Mouse (Mus musculus): ENCODE results near the gene Rbm43. TPM values are rescaled to one million over a fixed set of nuclear protein-coding genes. Genes with fewer than 3 reads are reported as not detected.
A peak's percentile ranks its signal among the peaks of the same experiment; 100 is the strongest.

Gene Rbm43
- polyA plus RNA-seq, 1 experiment from 2014 or later: 23.4 TPM

DNA sequence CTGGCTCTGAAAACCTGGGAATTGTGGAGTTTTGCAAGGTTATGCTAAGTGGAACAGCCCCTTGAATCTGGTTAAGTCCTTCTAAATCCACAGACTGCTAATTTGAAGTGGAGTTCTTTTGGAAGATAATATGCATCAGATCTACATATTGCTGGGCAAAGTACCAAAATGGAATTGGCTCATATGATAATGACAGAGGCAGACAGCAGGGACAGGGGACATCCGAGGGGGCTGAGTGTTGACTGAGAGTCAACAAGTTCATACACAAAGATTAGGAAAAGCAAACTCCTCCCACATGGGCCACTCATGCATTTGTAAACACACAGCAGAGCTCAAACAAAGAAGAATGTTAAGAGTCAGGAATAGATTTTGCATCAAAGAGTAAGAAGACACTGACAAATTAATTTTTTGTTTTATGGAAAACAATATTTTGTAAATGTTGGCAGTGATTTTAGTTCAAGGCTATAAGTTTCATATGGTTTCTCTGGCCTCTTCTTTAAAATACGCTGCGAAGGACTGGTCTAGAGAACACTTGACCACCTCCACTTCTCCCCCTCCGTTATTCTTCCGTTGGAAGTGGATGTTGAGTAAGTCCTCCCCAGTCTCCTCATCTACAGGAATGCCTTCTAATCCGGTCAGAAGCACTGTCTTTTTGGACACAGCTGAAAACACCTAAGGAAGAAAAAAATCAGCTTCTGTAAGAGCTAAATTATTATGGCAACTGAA lies 13.3 kb upstream of the Rbm43 start:
- Histone ChIP-seq H3K4me3 (replicated peaks) (no peak overlapping the region), H3K4me1 (replicated peaks) (no peaks in the 10 kb centered on the region), H3K27ac (no peak overlapping the region), H3K4me2 (no peak overlapping the region), H3K9me3 (replicated peaks) (no peaks in the 10 kb centered on the region), H3K36me3 (no peaks in the 10 kb centered on the region), H3K9ac (no peak overlapping the region), H3K27me3 (no peaks in the 10 kb centered on the region)
- no peak for ATAC-seq (ENCODE audit: low read depth)
- no peak for DNase-seq
- 71% methylated on average over 6 of the region's 6 CpGs for WGBS (ENCODE audit: insufficient replicate concordance)

DNA sequence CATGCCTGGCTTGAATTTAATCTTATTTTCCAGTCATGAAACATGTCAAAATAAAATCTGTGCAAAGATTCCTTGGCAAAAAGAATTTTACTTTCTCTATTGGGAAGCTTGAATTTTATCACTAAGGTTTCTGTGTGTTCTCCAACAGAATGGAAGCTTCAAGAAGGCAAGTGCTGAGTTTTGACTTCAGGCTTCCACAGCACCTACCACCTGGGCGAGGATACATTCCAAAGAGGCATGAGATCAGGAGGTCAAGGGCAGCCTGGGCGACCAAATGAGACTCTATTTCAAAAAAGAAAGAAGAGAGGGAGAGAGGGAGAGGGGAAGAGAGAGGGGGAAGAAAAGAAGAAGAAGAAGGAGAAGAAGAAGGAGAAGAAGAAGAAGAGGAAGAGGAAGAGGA lies 10.8 kb upstream of the Rbm43 start:
- Histone ChIP-seq H3K36me3 (no peaks in the 10 kb centered on the region), H3K4me2 (no peak overlapping the region), H3K27me3 (no peaks in the 10 kb centered on the region), H3K4me1 (replicated peaks) (peaks cover 11% of the 10 kb centered on the region), H3K27ac (no peak overlapping the region), H3K4me3 (replicated peaks) (no peak overlapping the region), H3K9me3 (replicated peaks) (no peaks in the 10 kb centered on the region), H3K9ac (no peak overlapping the region)
- DNase-seq (no peak), ATAC-seq (ENCODE audit: low read depth) (no peak)
- 54% methylated on average over 2 of the region's 2 CpGs for WGBS (ENCODE audit: insufficient replicate concordance)

DNA sequence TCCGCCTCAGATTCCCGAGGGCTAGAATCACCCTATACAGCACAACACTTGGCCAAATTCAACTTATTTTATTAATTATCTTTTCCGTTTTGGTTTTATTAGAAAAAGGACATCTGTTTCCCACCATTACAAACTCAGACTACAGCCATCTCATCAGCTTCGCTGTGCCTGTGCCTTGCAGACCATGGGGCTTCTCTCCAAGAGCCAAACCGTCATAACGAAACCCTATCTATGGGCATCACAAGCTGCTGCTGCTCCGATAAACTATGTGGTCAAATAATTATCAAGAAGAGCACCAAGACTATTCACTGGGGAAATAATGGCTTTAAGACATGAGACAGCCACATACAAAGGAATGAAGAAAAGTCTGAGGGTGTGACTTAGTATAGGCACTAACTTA lies 6.9 kb upstream of the Rbm43 start:
- Histone ChIP-seq H3K4me3 (replicated peaks) (no peak overlapping the region), H3K36me3 (no peaks in the 10 kb centered on the region), H3K27ac (peak overlapping the region; percentile 36), H3K27me3 (no peaks in the 10 kb centered on the region), H3K4me1 (replicated peaks) (peaks cover 38% of the 10 kb centered on the region), H3K9me3 (replicated peaks) (no peaks in the 10 kb centered on the region), H3K9ac (no peak overlapping the region), H3K4me2 (0 out of 2 replicates have a peak overlapping the region, but pooled peaks have one; percentile 4)
- 45% methylated on average over 7 of the region's 7 CpGs for WGBS (ENCODE audit: insufficient replicate concordance)
- DNase-seq (peak; percentile 34), ATAC-seq (ENCODE audit: low read depth) (peak; percentile 72)

DNA sequence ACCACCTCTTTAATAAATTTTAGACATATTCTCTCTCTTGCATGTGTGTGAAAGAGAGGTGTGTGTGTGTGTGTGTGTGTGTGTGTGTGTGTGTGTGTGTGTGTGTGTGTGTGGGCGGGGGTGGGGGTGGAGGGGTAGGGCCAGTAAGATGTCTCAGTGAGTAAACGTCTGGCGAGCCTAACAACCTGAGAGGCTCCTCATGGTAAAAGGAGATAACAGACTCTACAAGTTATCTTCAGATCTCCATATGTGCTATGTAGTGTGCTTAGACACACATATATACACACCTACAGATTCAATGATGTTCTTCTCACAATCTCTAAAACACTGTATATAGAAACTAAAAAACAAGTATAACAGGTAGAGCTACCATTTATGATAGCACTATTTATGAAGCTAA lies 3.8 kb upstream of the Rbm43 start:
- ATAC-seq (ENCODE audit: low read depth) (peak; percentile 87), DNase-seq (no peak)
- Histone ChIP-seq H3K9me3 (replicated peaks) (no peaks in the 10 kb centered on the region), H3K27ac (peak overlapping the region; percentile 72), H3K4me2 (peak overlapping the region; percentile 26; the same call in 1 of the 2 replicates), H3K36me3 (no peaks in the 10 kb centered on the region), H3K9ac (no peak overlapping the region), H3K4me1 (replicated peaks) (peaks cover 61% of the 10 kb centered on the region), H3K27me3 (no peaks in the 10 kb centered on the region), H3K4me3 (replicated peaks) (no peak overlapping the region)
- 0% methylated on average over 2 of the region's 3 CpGs for WGBS (ENCODE audit: insufficient replicate concordance)

DNA sequence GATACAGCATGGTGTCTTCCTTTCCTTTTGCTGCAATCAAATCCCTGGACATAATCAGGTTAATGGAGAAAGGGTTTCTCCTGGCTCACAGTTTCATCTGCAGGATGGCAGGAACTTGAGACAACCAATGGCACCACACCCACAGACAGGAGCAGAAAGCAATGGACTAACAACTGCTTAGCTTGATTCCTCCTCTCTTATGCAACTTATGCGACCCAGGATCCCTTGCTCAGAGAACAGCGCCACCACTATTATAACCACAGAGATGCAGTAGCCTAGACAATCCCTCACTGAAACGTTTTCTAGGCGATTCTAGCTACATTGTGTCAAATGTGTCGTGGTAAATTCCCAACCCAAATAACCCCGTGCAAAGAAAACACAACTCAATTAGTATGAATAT lies 2.0 kb upstream of the Rbm43 start:
- Histone ChIP-seq H3K9me3 (replicated peaks) (no peaks in the 10 kb centered on the region), H3K4me2 (no peak overlapping the region), H3K36me3 (no peaks in the 10 kb centered on the region), H3K9ac (no peak overlapping the region), H3K4me3 (replicated peaks) (no peak overlapping the region), H3K4me1 (replicated peaks) (peaks cover 74% of the 10 kb centered on the region), H3K27ac (no peak overlapping the region; the same call in 1 of the 2 replicates), H3K27me3 (no peaks in the 10 kb centered on the region)
- ATAC-seq (ENCODE audit: low read depth) (no peak), DNase-seq (no peak)
- WGBS (ENCODE audit: insufficient replicate concordance): 65% methylated on average over 6 of the region's 6 CpGs

DNA sequence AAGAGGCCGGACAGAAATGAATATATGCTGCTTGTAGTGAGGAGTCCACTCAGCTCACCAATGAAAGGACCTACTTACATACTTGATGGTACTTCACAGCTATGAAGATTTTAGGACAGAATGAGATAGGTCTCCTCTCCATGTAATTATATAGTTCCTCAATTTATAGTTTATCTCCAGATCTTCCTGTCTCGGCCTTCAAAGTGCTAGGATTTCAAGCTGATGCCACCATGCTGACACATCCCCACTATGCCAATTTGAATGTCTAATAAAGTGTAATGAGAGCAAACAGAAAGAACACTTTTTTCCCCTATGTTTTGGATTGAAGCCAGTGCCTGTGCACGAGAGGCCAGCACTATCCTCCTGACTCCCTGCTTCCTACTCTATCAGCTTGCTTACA lies 1.6 kb upstream of the Rbm43 start:
- Histone ChIP-seq H3K9me3 (replicated peaks) (no peaks in the 10 kb centered on the region), H3K4me1 (replicated peaks) (peaks cover 70% of the 10 kb centered on the region), H3K27me3 (no peaks in the 10 kb centered on the region), H3K4me2 (no peak overlapping the region), H3K27ac (no peak overlapping the region; the same call in 1 of the 2 replicates), H3K4me3 (replicated peaks) (no peak overlapping the region), H3K36me3 (peaks cover 1% of the 10 kb centered on the region; the same call in 1 of the 2 replicates), H3K9ac (no peak overlapping the region)
- ATAC-seq (ENCODE audit: low read depth) (no peak), DNase-seq (no peak)
- 69% methylated on average over 3 of the region's 3 CpGs for WGBS (ENCODE audit: insufficient replicate concordance)

DNA sequence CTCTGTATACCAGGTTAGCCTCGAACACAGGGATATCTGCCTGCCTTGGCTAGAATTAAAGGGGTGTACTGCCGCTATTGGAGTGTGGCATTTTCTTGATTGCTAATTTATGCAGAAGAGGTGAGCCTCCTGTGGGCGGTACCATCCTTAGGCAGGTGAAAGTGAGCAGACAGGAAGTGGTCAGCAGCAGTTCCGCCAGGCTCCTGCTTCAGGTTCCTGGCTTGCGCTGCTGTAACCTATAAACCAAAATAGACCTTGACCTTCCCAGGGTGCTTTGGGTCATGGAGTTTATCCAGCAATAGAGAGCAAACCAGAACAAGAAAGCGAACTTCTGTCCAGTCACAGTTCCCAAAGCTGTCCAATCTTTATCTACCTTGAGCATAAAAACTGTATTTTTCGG lies 958 bp upstream of the Rbm43 start:
- peak overlapping the region; percentile 86 for H3K4me3 ChIP-seq (replicated peaks)
- H3K4me1 ChIP-seq (replicated peaks): peaks cover 65% of the 10 kb centered on the region
- DNase-seq: no peak
- H3K9ac ChIP-seq: 0 out of 2 replicates have a peak overlapping the region, but pooled peaks have one; percentile 90
- no peaks in the 10 kb centered on the region for H3K9me3 ChIP-seq (replicated peaks)
- H3K4me2 ChIP-seq: peak overlapping the region; percentile 83
- 81% methylated on average over 7 of the region's 7 CpGs for WGBS (ENCODE audit: insufficient replicate concordance)
- peaks cover 8% of the 10 kb centered on the region for H3K36me3 ChIP-seq
- no peaks in the 10 kb centered on the region for H3K27me3 ChIP-seq
- peak overlapping the region; percentile 90; the same call in 1 of the 2 replicates for H3K27ac ChIP-seq
- ATAC-seq (ENCODE audit: low read depth): no peak

DNA sequence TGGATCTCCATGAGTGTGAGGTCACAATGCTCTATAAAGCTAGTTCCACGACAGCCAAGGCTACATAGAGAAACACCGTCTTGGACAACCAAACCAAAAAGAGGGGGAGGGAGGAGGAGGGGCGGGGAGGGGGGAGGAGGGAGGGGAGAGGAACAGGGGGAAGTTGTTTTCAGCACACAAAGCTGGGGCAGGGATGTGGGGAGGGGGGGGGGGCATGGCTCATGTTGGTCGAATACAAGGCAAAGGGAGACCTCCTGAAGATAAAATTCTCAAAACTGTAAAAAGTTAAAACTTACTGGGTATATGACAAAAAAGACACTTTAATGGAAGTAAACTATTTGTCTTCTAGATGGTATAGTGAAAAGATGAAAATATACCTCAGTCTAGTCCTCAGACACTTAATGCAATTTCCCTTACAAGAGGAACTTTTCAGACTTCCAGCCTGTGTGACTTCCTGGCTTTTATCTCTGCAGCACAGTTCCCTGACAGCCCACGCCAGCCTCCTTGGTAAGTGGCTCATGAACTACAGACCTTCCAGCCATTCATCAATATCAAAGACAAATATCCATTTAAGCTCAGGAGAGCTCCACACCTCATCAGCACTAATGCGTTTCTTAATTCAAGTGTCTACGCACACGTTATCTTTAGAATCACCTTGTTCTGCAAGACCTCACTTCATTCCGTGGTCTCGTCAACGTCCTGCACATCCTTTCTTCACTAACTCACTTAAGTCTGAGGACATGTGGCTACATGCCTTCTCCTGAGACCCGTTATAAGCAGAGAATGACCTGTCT lies 1.4 kb downstream of the Rbm43 start:
- Histone ChIP-seq H3K9me3 (replicated peaks) (0 out of 2 replicates have a peak, but pooled peaks cover 6% of the 10 kb centered on the region), H3K27ac (peak overlapping the region; percentile 90), H3K36me3 (peaks cover 29% of the 10 kb centered on the region), H3K4me1 (replicated peaks) (peaks cover 62% of the 10 kb centered on the region), H3K27me3 (no peaks in the 10 kb centered on the region), H3K4me2 (peak overlapping the region; percentile 83), H3K9ac (peak overlapping the region; percentile 90), H3K4me3 (replicated peaks) (peak overlapping the region; percentile 86)
- DNase-seq (peak; percentile 17), ATAC-seq (ENCODE audit: low read depth) (peak; percentile 72)
- 11% methylated on average over 10 of the region's 12 CpGs for WGBS (ENCODE audit: insufficient replicate concordance)

DNA sequence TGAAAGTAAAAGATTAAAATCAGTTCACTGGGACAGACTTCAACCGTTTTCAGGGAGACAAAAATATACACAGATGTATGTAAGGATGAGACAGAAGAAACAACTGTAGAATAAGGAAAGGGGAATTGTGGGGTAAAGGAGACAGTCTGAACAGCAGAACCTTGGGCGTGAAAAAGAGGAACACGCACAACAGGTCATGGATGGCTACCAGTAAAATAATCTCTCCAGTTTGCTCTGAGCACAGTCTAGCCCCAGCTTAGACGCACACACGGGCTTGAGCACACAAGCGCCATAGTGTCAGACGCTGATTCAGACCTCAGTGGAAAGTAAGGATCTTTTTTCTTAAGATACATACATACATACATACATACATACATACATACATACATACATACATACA lies 3.7 kb downstream of the Rbm43 start:
- H3K36me3 ChIP-seq: peaks cover 35% of the 10 kb centered on the region
- no peak overlapping the region for H3K4me2 ChIP-seq
- peaks cover 43% of the 10 kb centered on the region for H3K4me1 ChIP-seq (replicated peaks)
- ATAC-seq (ENCODE audit: low read depth) (no peak), DNase-seq (no peak)
- no peak overlapping the region for H3K27ac ChIP-seq
- 78% methylated on average over 7 of the region's 7 CpGs for WGBS (ENCODE audit: insufficient replicate concordance)
- H3K9me3 ChIP-seq (replicated peaks): 0 out of 2 replicates have a peak, but pooled peaks cover 6% of the 10 kb centered on the region
- H3K9ac ChIP-seq: no peak overlapping the region
- no peaks in the 10 kb centered on the region for H3K27me3 ChIP-seq
- no peak overlapping the region for H3K4me3 ChIP-seq (replicated peaks)

DNA sequence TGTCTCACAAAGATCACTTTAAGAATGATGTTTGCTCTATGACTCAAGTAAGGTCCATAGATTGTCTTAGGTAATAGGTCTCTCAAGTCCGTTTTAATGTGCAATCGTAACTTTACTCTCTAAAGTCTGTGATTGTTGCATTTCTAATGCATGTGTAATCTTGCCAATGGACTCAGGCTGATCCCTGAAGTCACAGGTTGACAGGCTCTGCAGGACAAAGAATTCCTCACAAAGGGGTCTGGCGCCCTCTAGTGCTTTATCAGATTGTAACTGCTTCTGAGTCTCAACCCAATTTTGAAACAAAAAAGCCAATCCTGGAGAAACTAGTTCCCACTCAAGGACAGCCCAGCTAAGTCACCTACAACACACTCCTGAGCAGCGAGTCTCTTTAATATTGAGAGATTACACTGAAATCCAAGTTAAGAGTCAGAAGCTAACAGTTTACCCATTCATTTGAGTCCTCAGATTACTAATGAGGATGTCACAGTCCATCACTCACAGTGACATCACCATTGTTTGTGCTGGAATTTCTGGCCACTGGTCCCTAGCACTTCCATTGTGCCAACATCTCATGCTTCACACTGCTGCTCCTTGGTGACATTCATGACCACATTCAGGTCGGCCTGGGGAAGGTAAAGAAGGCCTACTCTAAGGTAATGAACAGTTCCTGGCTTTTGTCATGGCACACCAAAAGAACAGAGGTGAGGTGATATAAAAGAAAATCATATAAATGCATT lies 19.9 kb downstream of the Rbm43 start:
- 19% methylated on average over 5 of the region's 5 CpGs for WGBS (ENCODE audit: insufficient replicate concordance)
- DNase-seq (no peak), ATAC-seq (ENCODE audit: low read depth) (no peak)

DNA sequence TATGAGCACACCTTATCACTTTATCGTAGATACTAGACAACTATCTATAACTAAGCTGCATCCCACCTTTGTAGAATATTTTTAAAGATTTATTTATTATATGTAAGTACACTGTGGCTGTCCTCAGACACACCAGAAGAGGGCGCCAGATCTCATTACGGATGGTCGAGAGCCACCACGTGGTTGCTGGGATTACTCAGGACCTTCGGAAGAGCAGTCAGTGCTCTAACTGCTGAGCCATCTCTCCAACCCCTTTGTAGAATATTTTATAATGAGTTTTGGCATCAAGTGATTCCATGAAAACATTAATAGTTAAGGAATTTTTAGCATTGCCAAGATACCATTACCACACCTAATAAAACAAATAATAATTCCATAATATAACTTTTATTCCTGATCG lies 20.4 kb downstream of the Rbm43 start:
- H3K4me2 ChIP-seq: no peak overlapping the region
- no peaks in the 10 kb centered on the region for H3K36me3 ChIP-seq
- no peak overlapping the region for H3K27ac ChIP-seq
- DNase-seq (no peak), ATAC-seq (ENCODE audit: low read depth) (no peak)
- H3K9me3 ChIP-seq (replicated peaks): no peaks in the 10 kb centered on the region
- no peaks in the 10 kb centered on the region for H3K27me3 ChIP-seq
- no peak overlapping the region for H3K9ac ChIP-seq
- H3K4me1 ChIP-seq (replicated peaks): no peaks in the 10 kb centered on the region
- WGBS (ENCODE audit: insufficient replicate concordance): 47% methylated on average over 7 of the region's 7 CpGs
- no peak overlapping the region for H3K4me3 ChIP-seq (replicated peaks)

More for the DNA sequence above, 19.9 kb downstream of the Rbm43 start:
- Histone ChIP-seq H3K4me3 (replicated peaks) (no peak overlapping the region), H3K9me3 (replicated peaks) (no peaks in the 10 kb centered on the region), H3K27me3 (no peaks in the 10 kb centered on the region), H3K4me1 (replicated peaks) (no peaks in the 10 kb centered on the region), H3K36me3 (no peaks in the 10 kb centered on the region), H3K9ac (no peak overlapping the region), H3K4me2 (no peak overlapping the region), H3K27ac (no peak overlapping the region)

Data from liver, embryonic 13.5 days (tissue).